Mouse (Mus musculus): ENCODE measurements at regions not wholly inside any gene's neighbourhood (a gene's known extent, or its start where the extent isn't known, plus 50 kb on each side); places are given as distances from the start of the nearest gene placed in this dataset.

GRCm38 (mm10) chr11:21016791-21017329, 74.2 kb upstream of the Peli1 start:
- TF ChIP-seq EP300 (IDR thresholded peaks at IDR 0.05; ENCODE audit: low read depth in 1 of 2, low read length in 2 of 2) (no peak), ZKSCAN1 (IDR thresholded peaks at IDR 0.05; ENCODE audit: low read depth, low read length) (no peak)
